Mouse (Mus musculus) heart, embryonic 14.5 days (tissue): ENCODE measurements at regions not wholly inside any gene's neighbourhood (a gene's known extent, or its start where the extent isn't known, plus 50 kb on each side); places are given as distances from the start of the nearest gene placed in this dataset.

Experiments
- ATAC-seq: fragments of 200-750 bp; cut with Nextera tagmentation; 2 replicates; pipeline ENCODE4 v1.8.0; 2017; ENCODE audit warnings: low read depth, moderate TSS enrichment; ENCODE audit not compliant: insufficient number of reproducible peaks, insufficient read depth, low FRiP score
- H3K27ac ChIP-seq, 2 experiments: fragments of 200-500 bp in 1 of 2; fragments of 300-500 bp in 1 of 2; sonication (generic) in 1 of 2; replicated peaks in 1 of 2; 2 replicates each; pipeline ENCODE4 v1.5.1; 2012 to 2014; ENCODE audit warnings: low read depth in 2 of 2, low read length in 2 of 2, control low read depth in 1 of 2, mild to moderate bottlenecking in 1 of 2, mixed read lengths in 1 of 2; ENCODE audit not compliant: control insufficient read depth in 1 of 2, insufficient read depth in 1 of 2
- H3K27me3 ChIP-seq: fragments of 300-500 bp; sonication (generic); 2 replicates; pipeline ENCODE4 v1.6.1; 2014; ENCODE audit warnings: mild to moderate bottlenecking, low read length, control low read depth; ENCODE audit not compliant: control insufficient read depth, insufficient read depth
- H3K36me3 ChIP-seq: fragments of 300-500 bp; sonication (generic); 2 replicates; pipeline ENCODE4 v1.6.1; 2014; ENCODE audit warnings: mild to moderate bottlenecking, control low read depth, low read length, mixed read lengths; ENCODE audit not compliant: control insufficient read depth, insufficient read depth
- H3K4me1 ChIP-seq, 2 experiments: fragments of 200-500 bp in 1 of 2; fragments of 300-500 bp in 1 of 2; sonication (generic) in 1 of 2; 2 replicates each; pipeline ENCODE4 v1.6.1; 2012 to 2014; ENCODE audit warnings: low read length in 2 of 2, control low read depth in 1 of 2, mixed read lengths in 1 of 2; ENCODE audit not compliant: control insufficient read depth in 2 of 2, insufficient read depth in 2 of 2
- H3K4me2 ChIP-seq: fragments of 300-500 bp; sonication (generic); 2 replicates; pipeline ENCODE4 v1.6.1; 2014; ENCODE audit warnings: mild to moderate bottlenecking, low read length
- H3K4me3 ChIP-seq, 2 experiments: fragments of 200-500 bp in 1 of 2; fragments of 300-500 bp in 1 of 2; sonication (generic) in 1 of 2; 2 replicates each; pipeline ENCODE4 v1.5.1; 2012 to 2014; ENCODE audit warnings: low read length in 2 of 2, mild to moderate bottlenecking in 2 of 2, control low read depth in 1 of 2, low read depth in 1 of 2, moderate library complexity in 1 of 2; ENCODE audit not compliant: control insufficient read depth in 1 of 2, insufficient read depth in 1 of 2
- H3K9ac ChIP-seq: fragments of 300-500 bp; sonication (generic); 2 replicates; pipeline ENCODE4 v1.6.1; 2014; ENCODE audit warnings: mild to moderate bottlenecking, low read length
- H3K9me3 ChIP-seq: fragments of 300-500 bp; sonication (generic); 2 replicates; pipeline ENCODE4 v1.6.1; 2016; ENCODE audit warnings: low read length, control low read depth; ENCODE audit not compliant: control insufficient read depth
- WGBS: fragments of 180-500 bp; shearing (Covaris S2); extraction: QIAGEN DNeasy Blood & Tissue Kit; methylation state at CpG from one replicate; pipeline ENCODE4 v1.1.7; 2014; 5-methylcytosine and 5-hydroxymethylcytosine counted together

DNA sequence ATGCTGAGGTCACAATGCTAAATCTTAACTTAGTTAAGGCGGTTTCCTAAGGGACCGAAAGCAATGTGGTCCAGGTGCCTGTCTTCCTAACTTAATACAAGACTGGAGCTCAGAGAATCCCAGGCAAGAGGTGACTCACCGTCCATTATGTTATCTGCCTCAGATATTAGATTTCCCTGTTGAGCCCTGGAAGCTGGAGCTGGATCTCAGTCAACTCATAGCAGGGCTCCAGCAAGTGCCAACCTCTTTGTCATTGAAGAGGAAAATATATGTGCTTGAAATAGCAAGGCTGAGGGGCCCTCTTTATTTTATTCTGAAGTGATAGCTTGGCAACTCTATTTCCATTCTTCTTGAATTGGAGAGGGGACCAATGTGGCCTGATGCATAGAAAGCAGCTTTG is 95.0 kb upstream of the Rbfox1 start:
- ATAC-seq: no peak
- WGBS: 70% methylated on average over 3 of the region's 3 CpGs

GRCm38 (mm10) chr16:5787206-5787605 is 97.9 kb upstream of the Rbfox1 start:
- H3K4me1 ChIP-seq: no peaks in the 10 kb centered on the region
- ATAC-seq: no peak
- H3K4me2 ChIP-seq: no peak overlapping the region
- no peaks in the 10 kb centered on the region for H3K36me3 ChIP-seq
- no peaks in the 10 kb centered on the region for H3K9me3 ChIP-seq
- H3K27me3 ChIP-seq: no peaks in the 10 kb centered on the region
- H3K9ac ChIP-seq: no peak overlapping the region
- no peak overlapping the region for H3K4me3 ChIP-seq
- H3K27ac ChIP-seq: no peak overlapping the region

More for the DNA sequence above, 95.0 kb upstream of the Rbfox1 start:
- Histone ChIP-seq H3K9me3 (no peaks in the 10 kb centered on the region), H3K36me3 (no peaks in the 10 kb centered on the region), H3K4me2 (no peak overlapping the region), H3K4me3 (no peak overlapping the region), H3K27me3 (no peaks in the 10 kb centered on the region), H3K4me1 (no peaks in the 10 kb centered on the region), H3K9ac (no peak overlapping the region), H3K27ac (no peak overlapping the region)

DNA sequence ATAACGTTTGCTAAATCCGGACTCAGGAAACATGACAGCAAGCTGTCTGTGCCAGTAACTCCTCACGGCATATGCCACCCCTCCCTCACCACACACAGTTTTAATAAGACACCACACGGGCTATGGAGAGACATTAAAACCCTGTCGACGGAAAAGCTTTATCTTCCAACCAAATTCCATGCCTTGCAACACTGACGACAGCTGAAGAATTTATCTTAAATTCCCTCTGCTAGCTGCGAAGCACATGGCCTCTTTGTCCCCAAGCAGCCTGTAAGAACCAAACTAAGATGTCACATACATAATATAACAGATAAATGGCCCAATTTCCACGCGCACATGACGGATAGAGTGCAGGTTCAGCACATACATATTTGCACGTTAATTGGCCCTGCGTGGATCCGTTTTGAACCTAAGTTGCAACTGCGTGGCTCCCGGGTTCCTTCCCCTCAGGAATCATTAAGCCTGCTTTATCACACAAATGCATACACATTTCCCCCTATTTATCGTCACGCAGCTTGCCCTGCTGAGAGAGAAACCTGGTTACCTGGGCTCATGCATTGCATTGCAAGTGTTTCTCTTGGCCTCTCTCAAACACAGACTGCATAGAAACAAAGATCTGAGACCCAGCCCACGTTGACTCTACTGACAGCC is 118.3 kb upstream of the Rbfox1 start:
- Histone ChIP-seq H3K9me3 (no peaks in the 10 kb centered on the region), H3K27me3 (no peaks in the 10 kb centered on the region), H3K4me3 (no peak overlapping the region), H3K9ac (no peak overlapping the region), H3K36me3 (no peaks in the 10 kb centered on the region), H3K27ac (no peak overlapping the region), H3K4me1 (no peaks in the 10 kb centered on the region), H3K4me2 (no peak overlapping the region)
- ATAC-seq: no peak
- WGBS: 73% methylated on average over 19 of the region's 19 CpGs

DNA sequence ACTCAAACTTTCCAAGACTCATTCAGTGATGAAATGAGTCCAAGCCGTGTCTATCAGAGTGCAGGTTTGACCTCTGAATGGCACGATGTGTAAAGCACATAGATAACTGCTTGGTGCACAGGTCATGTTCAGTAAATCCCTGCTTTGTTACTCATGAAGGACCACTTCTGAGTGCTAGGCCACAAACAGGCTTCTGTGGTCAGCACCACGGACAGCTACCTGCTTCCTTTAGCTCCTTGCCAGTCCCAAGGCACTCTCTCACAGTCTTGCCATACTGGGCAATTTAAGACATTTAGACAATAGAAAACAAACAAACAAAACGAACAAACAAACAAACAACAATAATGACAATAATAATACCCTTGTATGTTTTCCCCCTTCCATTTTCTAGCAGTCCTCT is 120.0 kb upstream of the Rbfox1 start:
- H3K27ac ChIP-seq: no peak overlapping the region
- H3K9me3 ChIP-seq: no peaks in the 10 kb centered on the region
- WGBS: 21% methylated on average over 4 of the region's 4 CpGs
- no peak overlapping the region for H3K9ac ChIP-seq
- H3K36me3 ChIP-seq: no peaks in the 10 kb centered on the region
- H3K4me3 ChIP-seq: no peak overlapping the region
- no peak overlapping the region for H3K4me2 ChIP-seq
- no peaks in the 10 kb centered on the region for H3K27me3 ChIP-seq
- no peaks in the 10 kb centered on the region for H3K4me1 ChIP-seq
- ATAC-seq: no peak

GRCm38 (mm10) chr16:5760821-5761220 is 124.3 kb upstream of the Rbfox1 start:
- ATAC-seq: no peak
- no peak overlapping the region for H3K4me3 ChIP-seq
- no peaks in the 10 kb centered on the region for H3K36me3 ChIP-seq
- H3K9me3 ChIP-seq: no peaks in the 10 kb centered on the region
- no peaks in the 10 kb centered on the region for H3K27me3 ChIP-seq
- no peak overlapping the region for H3K4me2 ChIP-seq
- H3K4me1 ChIP-seq: no peaks in the 10 kb centered on the region
- H3K9ac ChIP-seq: no peak overlapping the region
- WGBS: 82% methylated on average over 4 of the region's 4 CpGs
- H3K27ac ChIP-seq: no peak overlapping the region

DNA sequence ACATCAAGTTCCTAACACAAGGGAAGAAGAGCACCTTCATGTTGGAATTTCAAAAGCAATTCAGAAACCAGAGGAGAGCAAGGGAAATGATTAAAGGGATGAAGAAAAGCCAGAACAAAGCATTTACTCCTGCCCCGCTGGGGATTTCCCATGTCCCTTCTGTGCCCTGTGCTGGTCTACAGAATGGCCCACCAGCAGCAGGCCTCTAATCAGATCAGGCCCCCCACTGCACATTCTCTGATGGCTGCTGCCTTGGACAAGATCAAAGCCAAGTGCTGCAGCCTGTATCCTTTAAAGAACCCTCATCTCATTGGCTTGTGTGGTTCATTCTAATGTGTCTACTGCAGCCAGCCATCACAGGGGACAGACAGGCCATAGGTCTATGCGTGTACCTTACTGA is 126.1 kb upstream of the Rbfox1 start:
- no peak for ATAC-seq
- no peaks in the 10 kb centered on the region for H3K27me3 ChIP-seq
- no peak overlapping the region for H3K9ac ChIP-seq
- no peaks in the 10 kb centered on the region for H3K4me1 ChIP-seq
- 87% methylated on average over 2 of the region's 2 CpGs for WGBS
- no peak overlapping the region for H3K4me2 ChIP-seq
- H3K36me3 ChIP-seq: no peaks in the 10 kb centered on the region
- H3K27ac ChIP-seq: no peak overlapping the region
- no peak overlapping the region for H3K4me3 ChIP-seq
- H3K9me3 ChIP-seq: no peaks in the 10 kb centered on the region

GRCm38 (mm10) chr16:5742716-5743507 is 142.2 kb upstream of the Rbfox1 start:
- ATAC-seq: no peak
- 55% methylated on average over 4 of the region's 4 CpGs for WGBS
- no peak overlapping the region for H3K4me2 ChIP-seq

GRCm38 (mm10) chr16:5740776-5741175 is 144.4 kb upstream of the Rbfox1 start:
- no peak overlapping the region for H3K4me3 ChIP-seq
- no peak overlapping the region for H3K4me2 ChIP-seq
- 71% methylated on average over 7 of the region's 7 CpGs for WGBS
- H3K27me3 ChIP-seq: no peaks in the 10 kb centered on the region
- no peaks in the 10 kb centered on the region for H3K36me3 ChIP-seq
- no peaks in the 10 kb centered on the region for H3K4me1 ChIP-seq
- ATAC-seq: no peak
- no peak overlapping the region for H3K9ac ChIP-seq
- no peaks in the 10 kb centered on the region for H3K9me3 ChIP-seq
- no peak overlapping the region for H3K27ac ChIP-seq

More at GRCm38 (mm10) chr16:5742716-5743507, 142.2 kb upstream of the Rbfox1 start:
- no peaks in the 10 kb centered on the region for H3K27me3 ChIP-seq
- no peak overlapping the region for H3K9ac ChIP-seq
- H3K36me3 ChIP-seq: no peaks in the 10 kb centered on the region
- no peak overlapping the region for H3K4me3 ChIP-seq
- H3K9me3 ChIP-seq: no peaks in the 10 kb centered on the region
- no peak overlapping the region for H3K27ac ChIP-seq
- no peaks in the 10 kb centered on the region for H3K4me1 ChIP-seq
